Mouse (Mus musculus): ENCODE measurements around the gene Mup14. TPM values are rescaled to one million over a fixed set of nuclear protein-coding genes. Genes with fewer than 3 reads are reported as not detected.
"Not testable (repeated sequence)": the region's sequence is repeated elsewhere in the genome, so short reads cannot be mapped to it uniquely, and the experiment has no call there.

Mup14 gene
- polyA plus RNA-seq (2016; fragmentation: Nextera tagmentation; extraction: Ambion mirVana): not detected in 2 replicates

- not testable (repeated sequence) for H3K9ac ChIP-seq (replicated peaks); H3K27ac ChIP-seq (replicated peaks); H3K9me3 ChIP-seq; H3K36me3 ChIP-seq; H3K4me1 ChIP-seq; H3K4me3 ChIP-seq; H3K4me2 ChIP-seq (replicated peaks); H3K27me3 ChIP-seq; ATAC-seq (ENCODE audit: low FRiP score, low read depth)
- WGBS: 82% methylated on average over 5 of the region's 6 CpGs
Observed at GRCm38 (mm10) chr4:61303900-61304299, at the start of gene Mup14. Gene Mup14, minus strand, starts transcription at chr4:61304000.

GRCm38 (mm10) chr4:61338108-61338507, 34.3 kb upstream of the Mup14 start:
- not testable (repeated sequence) for H3K9me3 ChIP-seq; ATAC-seq (ENCODE audit: low FRiP score, low read depth); H3K9ac ChIP-seq (replicated peaks); H3K4me3 ChIP-seq; H3K4me1 ChIP-seq; H3K27ac ChIP-seq (replicated peaks); H3K4me2 ChIP-seq (replicated peaks); H3K27me3 ChIP-seq; H3K36me3 ChIP-seq
- 65% methylated on average over 3 of the region's 5 CpGs for whole genome bisulfite sequencing

Other genes starting within 250 kb of the Mup14 start
- not detected in 2 replicates for gene Mup13, start 75.7 kb downstream of the Mup14 start, polyA plus RNA-seq (2016; fragmentation: Nextera tagmentation; extraction: Ambion mirVana)
- not detected in 2 replicates for gene Mup15, start 135.7 kb upstream of the Mup14 start, polyA plus RNA-seq (2016; fragmentation: Nextera tagmentation; extraction: Ambion mirVana)
- not detected in 2 replicates for gene Mup16, start 215.5 kb upstream of the Mup14 start, polyA plus RNA-seq (2016; fragmentation: Nextera tagmentation; extraction: Ambion mirVana)